Mouse (Mus musculus): ENCODE measurements at regions not wholly inside any gene's neighbourhood (a gene's known extent, or its start where the extent isn't known, plus 50 kb on each side); places are given as distances from the start of the nearest gene placed in this dataset.

DNA sequence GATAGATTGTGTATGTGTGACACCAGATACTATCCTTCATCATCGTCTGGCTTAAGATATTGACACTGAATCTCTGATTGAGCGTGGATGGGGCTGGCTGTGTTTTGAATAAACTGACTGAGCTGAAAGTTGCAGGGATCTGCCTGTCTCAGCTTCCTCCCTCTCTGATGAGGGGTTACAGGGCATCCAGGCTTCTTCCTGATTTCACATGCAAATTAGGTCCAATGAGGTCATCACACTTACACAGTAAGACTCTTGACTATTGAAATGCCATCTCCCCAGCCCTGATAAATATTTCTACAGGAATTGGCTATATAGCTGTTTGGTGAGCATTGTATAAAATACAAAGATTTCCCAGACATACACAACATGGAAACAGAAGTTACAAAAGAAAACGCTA is 113.1 kb upstream of the Adgrl2 start:
- ATAC-seq (ENCODE audit: extremely low read depth, insufficient number of reproducible peaks, low FRiP score, poor library complexity, severe bottlenecking) (no peak), DNase-seq (ENCODE audit: low spot score) (no peak)
- TF ChIP-seq POLR2AphosphoS5 (IDR thresholded peaks at IDR 0.05; ENCODE audit: insufficient replicate concordance, low read depth, low read length) (no peak), CTCF (IDR thresholded peaks at IDR 0.05; ENCODE audit: low read depth, low read length) (no peak)

DNA sequence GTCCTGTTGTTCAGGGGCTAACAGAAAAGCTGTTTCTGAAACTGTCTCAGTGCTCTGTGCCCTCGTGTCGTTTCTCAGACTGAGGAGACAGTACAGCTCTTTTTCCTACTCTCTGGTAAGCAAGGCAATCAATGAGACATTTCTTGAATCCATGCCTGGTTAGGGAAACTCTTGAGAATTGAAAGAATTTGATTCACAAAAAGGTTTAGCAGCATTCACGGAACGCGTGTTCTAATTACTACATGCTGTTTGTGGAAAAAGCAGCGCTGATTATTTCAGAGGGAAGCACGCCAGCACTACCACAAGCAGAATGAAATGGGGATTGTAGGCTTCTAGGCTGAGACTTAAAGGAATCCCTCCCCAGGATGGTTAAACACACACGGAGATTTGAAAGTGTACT is 112.5 kb upstream of the Adgrl2 start:
- Histone ChIP-seq H3K4me1 (ENCODE audit: insufficient read depth, low read depth, low read length) (no peaks in the 10 kb centered on the region), H3K9me3 (replicated peaks) (peaks cover 28% of the 10 kb centered on the region), H3K36me3 (replicated peaks) (no peaks in the 10 kb centered on the region), H3K4me3 (ENCODE audit: low read depth, low read length) (no peak overlapping the region), H3K27me3 (ENCODE audit: insufficient read depth, low read length) (no peaks in the 10 kb centered on the region)
- TF ChIP-seq CTCF (IDR thresholded peaks at IDR 0.05; ENCODE audit: low read depth, low read length): no peak
- no peak for TF ChIP-seq GATA2 (IDR thresholded peaks at IDR 0.05; ENCODE audit: borderline replicate concordance, low read depth, low read length)
- no peak for TF ChIP-seq TAL1 (conservative IDR thresholded peaks at IDR 0.05; ENCODE audit: low read depth, low read length)
- TF ChIP-seq POLR2AphosphoS5 (IDR thresholded peaks at IDR 0.05; ENCODE audit: insufficient replicate concordance, low read depth, low read length): no peak
- DNase-seq (ENCODE audit: low spot score): no peak
- no peak for ATAC-seq (ENCODE audit: extremely low read depth, insufficient number of reproducible peaks, low FRiP score, poor library complexity, severe bottlenecking)

More for the DNA sequence above, 113.1 kb upstream of the Adgrl2 start:
- no peaks in the 10 kb centered on the region for H3K36me3 ChIP-seq (replicated peaks)
- no peak overlapping the region for H3K4me3 ChIP-seq (ENCODE audit: low read depth, low read length)
- no peaks in the 10 kb centered on the region for H3K4me1 ChIP-seq (ENCODE audit: insufficient read depth, low read depth, low read length)
- H3K9me3 ChIP-seq (replicated peaks): peaks cover 25% of the 10 kb centered on the region
- no peaks in the 10 kb centered on the region for H3K27me3 ChIP-seq (ENCODE audit: insufficient read depth, low read length)

DNA sequence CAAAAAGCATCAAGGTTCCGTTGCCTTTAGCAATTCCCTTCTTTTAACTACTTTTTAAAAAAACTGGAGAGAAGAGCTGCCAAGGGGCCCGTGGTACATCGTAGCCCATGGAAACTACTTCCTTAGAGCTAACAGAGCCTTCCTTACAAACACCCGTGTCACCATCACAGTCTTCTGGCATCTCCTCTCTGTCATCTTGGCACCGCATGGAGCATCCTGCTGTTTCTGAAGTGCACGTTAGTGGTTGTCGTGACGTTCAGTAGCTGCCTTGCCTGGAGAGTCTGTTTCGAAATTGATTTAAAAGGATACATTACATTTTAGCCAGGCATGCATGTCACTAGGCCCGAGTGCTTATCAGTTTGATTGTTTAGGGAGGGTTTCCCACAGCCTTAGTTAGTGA is 111.4 kb upstream of the Adgrl2 start:
- TF ChIP-seq CTCF (IDR thresholded peaks at IDR 0.05; ENCODE audit: low read depth, low read length) (no peak), GATA2 (IDR thresholded peaks at IDR 0.05; ENCODE audit: borderline replicate concordance, low read depth, low read length) (no peak), TAL1 (conservative IDR thresholded peaks at IDR 0.05; ENCODE audit: low read depth, low read length) (no peak), POLR2AphosphoS5 (IDR thresholded peaks at IDR 0.05; ENCODE audit: insufficient replicate concordance, low read depth, low read length) (no peak), GATA1 (IDR thresholded peaks at IDR 0.05; ENCODE audit: borderline replicate concordance, low read length) (no peak)
- Histone ChIP-seq H3K4me1 (ENCODE audit: insufficient read depth, low read depth, low read length) (no peaks in the 10 kb centered on the region), H3K27me3 (ENCODE audit: insufficient read depth, low read length) (no peaks in the 10 kb centered on the region), H3K9me3 (replicated peaks) (peaks cover 28% of the 10 kb centered on the region), H3K36me3 (replicated peaks) (no peaks in the 10 kb centered on the region), H3K4me3 (ENCODE audit: low read depth, low read length) (no peak overlapping the region)
- no peak for DNase-seq (ENCODE audit: low spot score)
- ATAC-seq (ENCODE audit: extremely low read depth, insufficient number of reproducible peaks, low FRiP score, poor library complexity, severe bottlenecking): no peak

DNA sequence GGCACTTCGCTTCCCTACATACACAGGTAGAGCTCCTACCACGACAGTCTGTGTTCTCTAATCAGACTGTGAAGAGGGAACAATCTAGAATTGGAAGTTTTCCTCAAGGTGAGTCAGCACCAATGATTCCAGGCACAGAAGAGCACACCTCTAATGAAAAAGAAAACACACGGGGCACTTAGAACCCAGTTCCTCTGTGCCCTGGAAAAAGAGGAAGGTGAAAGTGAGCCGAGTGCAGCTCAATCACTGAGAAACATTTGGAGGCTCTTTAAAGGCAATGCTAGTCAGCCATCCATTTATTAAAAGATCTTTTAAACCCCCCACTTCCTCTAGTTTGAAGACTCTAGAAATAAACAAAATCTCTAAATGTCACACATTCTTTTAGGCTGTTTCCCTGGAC is 108.4 kb upstream of the Adgrl2 start:
- no peaks in the 10 kb centered on the region for H3K36me3 ChIP-seq (replicated peaks)
- no peaks in the 10 kb centered on the region for H3K4me1 ChIP-seq (ENCODE audit: insufficient read depth, low read depth, low read length)
- H3K27me3 ChIP-seq (ENCODE audit: insufficient read depth, low read length): no peaks in the 10 kb centered on the region
- ATAC-seq (ENCODE audit: extremely low read depth, insufficient number of reproducible peaks, low FRiP score, poor library complexity, severe bottlenecking) (no peak), DNase-seq (ENCODE audit: low spot score) (no peak)
- H3K4me3 ChIP-seq (ENCODE audit: low read depth, low read length): no peak overlapping the region
- H3K9me3 ChIP-seq (replicated peaks): peaks cover 29% of the 10 kb centered on the region
- TF ChIP-seq GATA2 (IDR thresholded peaks at IDR 0.05; ENCODE audit: borderline replicate concordance, low read depth, low read length): no peak
- TF ChIP-seq GATA1 (IDR thresholded peaks at IDR 0.05; ENCODE audit: borderline replicate concordance, low read length): no peak
- TF ChIP-seq TAL1 (conservative IDR thresholded peaks at IDR 0.05; ENCODE audit: low read depth, low read length): no peak
- TF ChIP-seq CTCF (IDR thresholded peaks at IDR 0.05; ENCODE audit: low read depth, low read length): no peak
- no peak for TF ChIP-seq POLR2AphosphoS5 (IDR thresholded peaks at IDR 0.05; ENCODE audit: insufficient replicate concordance, low read depth, low read length)

DNA sequence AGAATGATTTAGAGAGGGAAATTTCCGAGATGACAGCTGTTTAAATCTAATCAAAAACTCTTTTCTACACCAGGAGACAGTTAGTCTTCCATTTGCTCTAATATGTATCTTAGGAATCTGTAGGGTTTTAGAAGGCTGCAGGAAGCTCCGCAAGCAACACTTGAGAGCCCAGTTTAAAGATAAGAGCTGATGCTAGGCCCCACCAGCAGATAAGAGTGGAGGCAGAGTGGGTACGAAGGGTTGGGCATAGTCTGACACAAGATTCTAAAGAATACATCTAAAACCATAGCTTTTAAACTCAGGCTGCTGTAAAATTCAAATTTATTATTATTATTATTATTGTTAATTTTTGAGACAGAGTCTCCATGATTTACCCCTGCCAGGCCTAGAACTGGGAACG is 106.7 kb upstream of the Adgrl2 start:
- no peak for TF ChIP-seq POLR2AphosphoS5 (IDR thresholded peaks at IDR 0.05; ENCODE audit: insufficient replicate concordance, low read depth, low read length)
- no peak for TF ChIP-seq GATA2 (IDR thresholded peaks at IDR 0.05; ENCODE audit: borderline replicate concordance, low read depth, low read length)
- TF ChIP-seq GATA1 (IDR thresholded peaks at IDR 0.05; ENCODE audit: borderline replicate concordance, low read length): no peak
- no peak for TF ChIP-seq CTCF (IDR thresholded peaks at IDR 0.05; ENCODE audit: low read depth, low read length)
- TF ChIP-seq TAL1 (conservative IDR thresholded peaks at IDR 0.05; ENCODE audit: low read depth, low read length): no peak
- Histone ChIP-seq H3K4me1 (ENCODE audit: insufficient read depth, low read depth, low read length) (no peaks in the 10 kb centered on the region), H3K4me3 (ENCODE audit: low read depth, low read length) (no peak overlapping the region), H3K9me3 (replicated peaks) (peaks cover 29% of the 10 kb centered on the region), H3K36me3 (replicated peaks) (no peaks in the 10 kb centered on the region), H3K27me3 (ENCODE audit: insufficient read depth, low read length) (no peaks in the 10 kb centered on the region)
- ATAC-seq (ENCODE audit: extremely low read depth, insufficient number of reproducible peaks, low FRiP score, poor library complexity, severe bottlenecking) (no peak), DNase-seq (ENCODE audit: low spot score) (no peak)

DNA sequence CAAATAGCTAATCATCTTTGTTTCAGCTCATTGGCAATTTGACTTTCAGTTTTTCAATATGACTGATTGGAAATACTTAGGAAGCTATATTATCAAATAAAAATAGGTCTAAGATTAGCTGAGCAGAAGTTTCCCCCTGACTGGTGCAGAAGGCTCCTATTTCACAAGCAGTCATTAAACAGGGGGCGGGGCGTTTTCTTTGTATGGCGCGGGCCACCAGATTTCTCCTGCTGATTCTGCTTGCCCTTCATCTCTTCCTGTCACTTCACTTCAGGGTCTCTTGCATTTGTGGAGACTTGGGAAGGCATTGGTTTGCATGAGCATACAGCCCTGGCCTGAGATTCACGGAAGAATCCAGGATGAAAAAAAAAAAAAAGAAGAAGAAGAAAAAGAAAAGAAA is 102.3 kb upstream of the Adgrl2 start:
- TF ChIP-seq POLR2AphosphoS5 (IDR thresholded peaks at IDR 0.05; ENCODE audit: insufficient replicate concordance, low read depth, low read length) (no peak), CTCF (IDR thresholded peaks at IDR 0.05; ENCODE audit: low read depth, low read length) (no peak), GATA1 (IDR thresholded peaks at IDR 0.05; ENCODE audit: borderline replicate concordance, low read length) (no peak), TAL1 (conservative IDR thresholded peaks at IDR 0.05; ENCODE audit: low read depth, low read length) (no peak), GATA2 (IDR thresholded peaks at IDR 0.05; ENCODE audit: borderline replicate concordance, low read depth, low read length) (no peak)
- Histone ChIP-seq H3K27me3 (ENCODE audit: insufficient read depth, low read length) (no peaks in the 10 kb centered on the region), H3K36me3 (replicated peaks) (no peaks in the 10 kb centered on the region), H3K9me3 (replicated peaks) (peaks cover 36% of the 10 kb centered on the region), H3K4me1 (ENCODE audit: insufficient read depth, low read depth, low read length) (no peaks in the 10 kb centered on the region), H3K4me3 (ENCODE audit: low read depth, low read length) (no peak overlapping the region)
- DNase-seq (ENCODE audit: low spot score) (no peak), ATAC-seq (ENCODE audit: extremely low read depth, insufficient number of reproducible peaks, low FRiP score, poor library complexity, severe bottlenecking) (no peak)

DNA sequence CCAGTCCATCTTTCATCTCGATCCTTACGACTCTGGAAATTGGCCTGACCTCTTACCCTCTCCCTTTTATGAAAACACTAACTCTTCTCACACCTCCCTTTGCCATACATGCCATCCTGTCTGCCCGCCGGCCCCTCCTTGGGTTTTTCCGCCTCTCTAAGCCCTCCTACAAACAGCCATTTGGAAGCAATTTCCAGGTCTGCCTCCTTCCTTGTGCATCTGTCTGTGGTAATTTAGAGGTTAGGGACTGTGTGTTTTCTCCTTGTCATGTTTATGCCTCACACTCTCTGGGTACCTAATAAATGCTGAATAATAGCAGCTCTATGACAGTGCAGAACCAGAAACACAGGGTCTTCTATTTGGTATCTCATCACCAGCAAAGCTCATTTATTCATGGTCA is 99.7 kb upstream of the Adgrl2 start:
- H3K4me3 ChIP-seq (ENCODE audit: low read depth, low read length): no peak overlapping the region
- DNase-seq (ENCODE audit: low spot score) (no peak), ATAC-seq (ENCODE audit: extremely low read depth, insufficient number of reproducible peaks, low FRiP score, poor library complexity, severe bottlenecking) (no peak)
- TF ChIP-seq GATA2 (IDR thresholded peaks at IDR 0.05; ENCODE audit: borderline replicate concordance, low read depth, low read length) (no peak), POLR2AphosphoS5 (IDR thresholded peaks at IDR 0.05; ENCODE audit: insufficient replicate concordance, low read depth, low read length) (no peak), CTCF (IDR thresholded peaks at IDR 0.05; ENCODE audit: low read depth, low read length) (no peak), TAL1 (conservative IDR thresholded peaks at IDR 0.05; ENCODE audit: low read depth, low read length) (no peak), GATA1 (IDR thresholded peaks at IDR 0.05; ENCODE audit: borderline replicate concordance, low read length) (no peak)
- no peaks in the 10 kb centered on the region for H3K36me3 ChIP-seq (replicated peaks)
- no peaks in the 10 kb centered on the region for H3K4me1 ChIP-seq (ENCODE audit: insufficient read depth, low read depth, low read length)
- no peaks in the 10 kb centered on the region for H3K27me3 ChIP-seq (ENCODE audit: insufficient read depth, low read length)
- peaks cover 41% of the 10 kb centered on the region for H3K9me3 ChIP-seq (replicated peaks)
